Mouse (Mus musculus) E14TG2a.4 (cell line): ENCODE measurements at regions not wholly inside any gene's neighbourhood (a gene's known extent, or its start where the extent isn't known, plus 50 kb on each side); places are given as distances from the start of the nearest gene placed in this dataset.

Experiments
- CTCF ChIP-seq: conservative IDR thresholded peaks from 2 replicates; pipeline ENCODE4 v1.5.1; 2014; ENCODE audit warnings: low read length
- NANOG ChIP-seq: IDR thresholded peaks from 2 replicates; pipeline ENCODE4 v1.6.1; 2014; ENCODE audit warnings: borderline replicate concordance, low read length, mixed read lengths
- POU5F1 ChIP-seq: IDR thresholded peaks from 2 replicates; pipeline ENCODE4 v1.6.1; 2014; ENCODE audit warnings: low read length, borderline replicate concordance

DNA sequence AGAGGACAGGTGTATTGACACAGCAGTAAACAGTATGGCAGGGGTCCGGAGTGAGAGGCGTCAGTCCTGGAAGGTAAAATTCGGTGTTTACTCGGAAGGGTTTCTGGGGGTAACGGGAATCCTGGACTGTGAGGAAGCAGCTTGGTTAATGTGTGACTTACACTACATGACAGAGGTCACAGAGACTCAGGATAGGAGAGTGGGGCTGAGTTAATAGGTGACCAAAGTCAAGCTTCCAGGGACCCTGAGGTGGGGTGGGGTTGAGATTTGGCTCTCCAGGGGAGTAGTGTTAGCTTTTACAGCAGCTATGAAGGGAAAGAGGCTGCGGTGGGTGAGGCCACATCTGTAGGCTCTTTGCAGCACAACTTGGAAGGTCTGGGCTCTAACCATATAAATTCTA lies 233.9 kb upstream of the Fn1 start:
- TF ChIP-seq CTCF = no peak
- no peak for TF ChIP-seq POU5F1
- TF ChIP-seq NANOG = no peak
